Mouse (Mus musculus) megakaryocyte-erythroid progenitor cell, adult 5-6 weeks (primary cell): ENCODE measurements around the gene Dnajc30. TPM values are rescaled to one million over a fixed set of nuclear protein-coding genes. Genes with fewer than 3 reads are reported as not detected.

Source experiments
- ATAC-seq: replicated peaks from 2 replicates; pipeline ENCODE4 v1.8.0; 2016; ENCODE audit warnings: mild to moderate bottlenecking, inconsistent platforms; ENCODE audit not compliant: severe bottlenecking, poor library complexity, low FRiP score, low TSS enrichment
- total RNA-seq, 2 experiments: library from RNA; stranded (forward) in 1 of 2; stranded (reverse) in 1 of 2; fragments of 200-1000, 215-1000 nt in 1 of 2; fragments of >200 nt in 1 of 2; fragmentation: Nextera tagmentation in 1 of 2; gene quantifications; 2 replicates each; pipeline ENCODE4 v1.2.3; 2014 to 2017

Gene Dnajc30
- total RNA-seq (2014; fragmentation: Nextera tagmentation): 15.7 and 16.1 TPM in 2 replicates
- 3.7 and 9.2 TPM in 2 replicates for total RNA-seq (2017)

GRCm38 (mm10) chr5:135063629-135064381 lies at the start of gene Dnajc30:
Dnajc30 (plus strand) TSS chr5:135064202.
- ATAC-seq: peak; percentile 99

- peak; percentile 75 for ATAC-seq
These were observed 48.5 kb upstream of the Dnajc30 start for GRCm38 (mm10) chr5:135015497-135015896.

DNA sequence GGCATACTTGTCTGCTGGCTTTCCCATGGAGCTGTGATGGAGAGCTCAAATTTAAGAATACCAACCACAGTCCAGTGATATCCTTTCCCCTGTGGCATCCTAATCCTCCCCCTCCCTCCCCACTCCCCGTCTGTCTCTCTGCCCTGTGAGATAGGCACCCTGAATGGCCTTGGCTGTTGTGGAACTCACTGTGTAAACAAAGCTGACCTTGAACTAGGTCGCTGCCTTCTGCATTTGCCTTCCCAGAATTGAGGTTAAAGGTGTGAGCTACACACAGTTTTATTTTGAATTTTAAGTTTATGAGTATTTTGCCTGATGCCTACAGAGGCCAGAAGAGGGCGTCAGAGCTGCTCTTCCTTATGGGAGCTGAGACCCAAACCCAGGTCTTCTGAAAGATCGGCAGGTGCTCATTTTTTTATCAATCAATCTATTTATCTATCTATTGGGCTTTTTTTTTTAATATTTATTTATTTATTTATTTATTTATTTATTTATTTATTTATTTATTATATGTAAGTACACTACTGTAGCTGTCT lies 47.7 kb upstream of the Dnajc30 start:
- ATAC-seq: no peak

GRCm38 (mm10) chr5:135021814-135022213 lies 42.2 kb upstream of the Dnajc30 start:
- no peak for ATAC-seq

GRCm38 (mm10) chr5:135023344-135024173 lies 40.4 kb upstream of the Dnajc30 start, which contains the start of gene Stx1a:
Stx1a (plus strand) TSS chr5:135023482.
- ATAC-seq: peak; percentile 67

GRCm38 (mm10) chr5:135024665-135025224 lies 39.3 kb upstream of the Dnajc30 start:
- ATAC-seq: no peak

GRCm38 (mm10) chr5:135025899-135026298 lies 38.1 kb upstream of the Dnajc30 start:
- ATAC-seq: no peak

- no peak; the same call in 1 of the 2 replicates for ATAC-seq
These were observed 34.8 kb upstream of the Dnajc30 start for GRCm38 (mm10) chr5:135029007-135029854.

DNA sequence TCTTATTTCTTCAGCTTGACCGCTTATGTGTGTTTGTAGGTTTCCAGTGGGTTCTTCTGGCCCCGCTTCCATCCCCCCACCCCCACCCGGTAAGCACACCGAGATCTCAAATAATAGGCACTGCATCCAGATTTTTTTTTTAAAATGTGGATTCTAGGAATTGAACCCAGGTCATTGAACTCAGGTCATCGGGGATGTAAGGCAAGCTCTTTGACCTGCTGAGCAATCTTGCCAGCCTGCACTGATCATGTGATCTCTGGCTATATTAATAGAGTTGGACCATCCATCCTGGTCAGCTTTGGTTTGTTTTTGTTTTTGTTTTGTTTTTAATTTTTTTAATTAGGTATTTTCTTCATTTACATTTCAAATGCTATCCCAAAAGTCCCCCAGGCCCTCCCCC lies 31.4 kb upstream of the Dnajc30 start:
- ATAC-seq: no peak

- no peak for ATAC-seq
These were observed 29.4 kb upstream of the Dnajc30 start for GRCm38 (mm10) chr5:135034593-135034992.

DNA sequence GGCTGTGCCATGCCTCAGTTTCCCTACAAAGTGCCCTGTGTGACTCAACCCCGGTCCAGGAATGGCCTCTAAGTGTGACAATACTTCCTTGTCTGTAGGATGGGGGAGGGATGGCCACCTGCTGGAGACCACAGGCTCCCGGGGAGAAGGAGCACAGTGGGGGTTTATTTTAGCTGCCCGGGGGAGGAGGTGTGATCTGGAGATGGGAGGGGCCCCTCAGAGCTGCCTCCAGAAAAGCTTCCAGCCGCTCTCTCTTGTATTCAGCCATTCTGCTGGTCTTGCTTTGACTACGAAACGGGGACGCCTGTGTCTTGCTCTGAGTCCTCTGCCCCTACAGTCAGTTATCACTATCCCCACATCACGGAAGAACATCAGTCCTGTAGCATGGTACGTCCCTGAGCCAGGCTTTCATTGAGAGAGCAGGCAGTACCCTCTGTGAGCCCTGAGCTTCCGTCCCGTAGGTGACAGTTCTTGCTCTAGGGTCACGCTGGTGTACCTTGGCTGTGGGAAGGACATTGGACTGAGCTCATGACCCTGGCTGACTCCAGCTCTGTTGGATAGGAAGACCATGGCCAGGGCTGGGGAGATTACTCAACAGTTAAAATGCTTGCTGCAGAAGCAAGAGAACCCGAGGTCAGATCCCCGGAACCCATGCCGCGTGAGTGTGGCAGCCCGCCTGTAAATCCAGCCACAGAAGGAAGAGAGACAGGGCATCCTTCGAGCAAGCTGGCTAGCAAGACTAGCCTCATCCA lies 28.2 kb upstream of the Dnajc30 start:
- no peak for ATAC-seq

DNA sequence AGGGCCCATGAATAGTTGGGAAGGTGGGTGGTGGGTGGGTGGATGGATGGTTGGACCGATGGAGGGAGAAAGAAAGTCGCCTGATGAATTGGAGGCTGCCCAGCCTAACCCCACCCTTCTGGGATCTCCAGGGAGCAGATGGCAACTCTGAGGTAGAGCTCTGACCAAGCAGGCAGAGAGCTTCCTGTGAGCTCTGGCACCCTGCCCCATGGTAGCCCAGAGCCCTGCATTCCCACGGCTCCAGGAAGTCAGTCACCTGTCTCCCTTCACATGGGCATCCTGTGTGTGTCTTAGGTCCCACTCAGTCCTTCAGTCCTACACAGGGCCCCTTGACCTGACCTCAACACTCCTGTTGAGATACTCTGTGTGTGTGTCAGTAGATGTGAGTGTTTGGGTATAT lies 26.1 kb upstream of the Dnajc30 start:
- ATAC-seq: no peak

DNA sequence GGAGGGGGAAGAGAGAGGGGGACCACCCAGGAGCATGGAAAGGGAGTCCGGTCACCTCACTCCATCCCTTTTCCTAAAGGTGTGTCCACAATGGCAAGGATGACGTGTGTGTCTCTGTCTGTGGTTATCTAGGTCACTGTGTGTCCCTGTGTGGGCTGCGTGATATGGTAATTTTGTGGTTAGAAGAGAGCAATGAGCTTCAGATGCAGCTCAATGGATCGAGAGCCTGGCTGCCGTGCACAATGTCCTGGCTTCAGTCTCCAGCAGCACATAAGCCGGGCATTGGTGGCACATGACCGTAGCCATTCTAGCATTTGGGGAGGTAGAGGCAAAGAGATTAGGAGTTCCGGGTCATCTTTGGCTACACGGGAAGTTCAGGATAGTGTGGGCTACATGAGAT lies 24.5 kb upstream of the Dnajc30 start:
- ATAC-seq: no peak

GRCm38 (mm10) chr5:135040059-135040458 lies 23.9 kb upstream of the Dnajc30 start:
- ATAC-seq: no peak

DNA sequence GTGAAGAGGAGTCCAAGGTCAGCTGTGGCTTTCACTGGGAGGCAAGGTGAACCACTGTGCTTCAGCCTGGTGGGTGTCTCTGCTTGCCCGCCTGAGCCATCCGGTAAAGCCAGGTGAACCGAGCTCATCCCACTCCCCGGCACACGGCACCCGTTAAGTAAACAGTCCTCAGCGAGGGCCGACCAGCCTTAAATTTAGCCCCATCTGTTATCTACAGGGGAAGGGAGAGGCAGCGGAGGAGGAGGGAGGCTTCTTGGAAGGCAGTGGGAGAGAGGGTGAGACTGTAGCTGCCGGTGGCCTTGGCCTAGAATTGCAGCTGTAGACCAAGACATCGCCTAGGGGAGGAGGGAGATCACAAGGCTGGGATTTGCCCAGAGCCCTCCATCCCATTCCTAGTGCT lies 23.2 kb upstream of the Dnajc30 start:
- no peak for ATAC-seq

DNA sequence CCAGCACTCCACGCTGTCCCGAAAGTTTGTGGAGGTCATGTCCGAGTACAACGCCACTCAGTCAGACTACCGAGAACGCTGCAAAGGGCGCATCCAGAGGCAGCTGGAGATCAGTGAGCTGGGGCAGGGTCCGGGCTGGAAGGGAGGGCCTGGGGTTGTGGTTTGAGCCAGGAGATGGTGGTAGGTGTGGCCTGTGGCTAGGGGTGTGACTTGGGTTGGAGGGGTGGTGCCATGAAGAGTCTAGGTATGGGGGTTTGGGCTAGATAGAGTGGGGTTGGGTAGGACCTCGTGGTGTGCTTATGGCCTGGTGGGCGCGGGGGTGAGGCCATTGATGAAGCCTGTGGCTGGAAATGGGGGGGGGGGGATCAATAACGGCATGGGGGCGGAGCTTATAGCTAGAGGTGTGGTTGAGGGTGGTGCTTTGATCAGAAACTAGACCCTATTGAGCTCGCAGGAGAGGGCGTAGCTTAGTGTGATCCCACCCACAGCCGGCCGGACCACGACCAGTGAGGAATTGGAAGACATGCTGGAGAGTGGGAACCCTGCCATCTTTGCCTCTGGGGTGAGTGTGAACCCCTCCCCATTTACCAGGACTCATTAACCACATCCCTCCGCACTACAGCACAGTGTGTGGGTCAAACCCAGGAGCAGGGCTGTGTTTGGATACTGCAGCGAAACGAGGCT lies 21.8 kb upstream of the Dnajc30 start:
- 0 out of 2 replicates have a peak, but pooled peaks have one; percentile 23 for ATAC-seq

- ATAC-seq: no peak
These were observed 19.4 kb upstream of the Dnajc30 start for GRCm38 (mm10) chr5:135044575-135044974.

DNA sequence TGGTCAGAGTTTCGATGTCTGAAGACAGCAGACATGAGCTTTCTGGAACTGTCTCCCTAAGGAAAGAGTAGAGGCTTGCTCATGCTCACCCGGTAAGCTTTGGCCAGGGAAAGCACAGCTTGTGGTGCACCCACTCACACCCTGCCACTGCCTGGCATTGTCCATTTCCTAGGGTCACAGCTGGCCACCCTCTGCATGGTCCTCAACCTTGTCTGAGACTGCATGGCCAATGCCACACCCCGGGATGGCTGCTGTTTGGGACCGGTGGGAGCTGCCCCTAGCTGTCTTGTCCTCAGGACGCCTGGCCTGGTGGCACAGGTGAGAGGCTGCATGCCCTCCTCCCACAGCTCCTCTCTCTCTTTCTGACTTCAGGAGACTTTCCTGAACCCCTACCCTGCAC lies 15.5 kb upstream of the Dnajc30 start:
- no peak for ATAC-seq
